23 mouse cellular contexts compared by ENCODE assay signal in the genomic region with DNA sequence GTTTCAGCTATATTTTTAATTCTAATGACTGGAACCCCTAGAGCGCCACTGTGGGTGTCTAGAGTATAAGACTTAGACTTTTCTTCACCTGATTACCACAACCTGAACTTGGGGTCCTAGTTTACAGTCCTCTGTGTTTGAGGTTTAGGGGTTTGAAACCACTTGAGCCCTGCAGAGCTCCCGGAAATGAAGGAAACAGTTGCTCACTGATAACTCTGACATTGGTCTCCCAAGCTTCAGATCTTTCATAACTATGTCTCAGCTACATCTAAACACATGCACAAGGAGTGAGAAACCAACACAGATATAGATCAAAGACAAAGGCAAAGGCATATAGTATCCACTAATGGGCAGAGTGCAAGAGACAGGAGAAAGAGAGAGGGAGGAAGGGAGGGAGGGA.
"Had no signal": no experiment of that assay in that cellular context is flagged by ENCODE, and none has a peak within 500 bp of the region (broad histone marks: within the 10 kb centered on the region; RNA-seq: fewer than 3 reads in every experiment).

No protein-coding gene starts in this region.

- H3K9me3 ChIP-seq: heart, embryonic 10.5 days; heart, embryonic 13.5 days; heart, embryonic 15.5 days; hindbrain, embryonic 10.5 days; hindbrain, embryonic 12.5 days; kidney, embryonic 15.5 days; limb, embryonic 10.5 days; limb, embryonic 12.5 days; liver, embryonic 13.5 days; liver, embryonic 15.5 days had no signal

- H3K4me1 ChIP-seq: heart, embryonic 10.5 days; hindbrain, embryonic 10.5 days; hindbrain, embryonic 12.5 days; kidney, embryonic 15.5 days; limb, embryonic 10.5 days; limb, embryonic 12.5 days; liver, embryonic 13.5 days; liver, embryonic 15.5 days had no signal

- H3K4me2 ChIP-seq: heart, embryonic 13.5 days; heart, embryonic 15.5 days; hindbrain, embryonic 12.5 days; hindbrain, embryonic 14.5 days; kidney, embryonic 15.5 days; limb, embryonic 12.5 days; liver, embryonic 11.5 days; liver, embryonic 13.5 days; liver, embryonic 15.5 days had no signal

- DNase-seq: gastrocnemius, postnatal 14 days; gastrocnemius, postnatal 36 days; heart, adult 2 months; heart, postnatal 14 days; heart, postnatal 36 days; layer of hippocampus, adult 9-11 months; layer of hippocampus, postnatal 36 days; liver; liver, embryonic 13.5 days had no signal

- H3K27me3 ChIP-seq: heart, embryonic 13.5 days; heart, embryonic 15.5 days; hindbrain, embryonic 12.5 days; kidney, embryonic 15.5 days; limb, embryonic 12.5 days; liver, embryonic 13.5 days; liver, embryonic 15.5 days had no signal

- H3K9ac ChIP-seq: heart, embryonic 13.5 days; heart, embryonic 15.5 days; hindbrain, embryonic 12.5 days; hindbrain, embryonic 14.5 days; kidney, embryonic 15.5 days; limb, embryonic 12.5 days; liver, embryonic 13.5 days; liver, embryonic 15.5 days had no signal

- H3K27ac ChIP-seq: heart, adult 2 months; heart, embryonic 10.5 days; heart, embryonic 13.5 days; heart, embryonic 15.5 days; hindbrain, embryonic 10.5 days; hindbrain, embryonic 12.5 days; hindbrain, embryonic 14.5 days; kidney, embryonic 15.5 days; kidney, postnatal 0 days; limb, embryonic 10.5 days; limb, embryonic 12.5 days; liver, embryonic 13.5 days; liver, embryonic 15.5 days had no signal

- H3K36me3 ChIP-seq: heart, embryonic 10.5 days; heart, embryonic 13.5 days; heart, embryonic 15.5 days; hindbrain, embryonic 10.5 days; hindbrain, embryonic 12.5 days; kidney, embryonic 15.5 days; limb, embryonic 10.5 days; limb, embryonic 12.5 days; liver, embryonic 13.5 days; liver, embryonic 15.5 days had no signal

- H3K4me3 ChIP-seq: heart, adult 2 months; heart, embryonic 10.5 days; heart, embryonic 13.5 days; heart, embryonic 15.5 days; hindbrain, embryonic 10.5 days; hindbrain, embryonic 12.5 days; kidney, embryonic 15.5 days; limb, embryonic 10.5 days; limb, embryonic 12.5 days; liver, embryonic 13.5 days; liver, embryonic 15.5 days had no signal

- ATAC-seq: hindbrain, embryonic 16.5 days; intestine, embryonic 16.5 days had no signal
